Comparison of ENCODE assay signal across 9 mouse cellular contexts in genomic region chr10:88389576-88389975, GRCm38 (mm10). TPM values are rescaled to one million over a fixed set of nuclear protein-coding genes. Genes with fewer than 3 reads are reported as not detected.
DNase-seq lines count a peak whose midpoint lies in the region; ATAC-seq and TF ChIP-seq lines count a peak whose summit lies in the region.
"Had no signal": no experiment of that assay in that cellular context is flagged by ENCODE, and none has a peak within 500 bp of the region (broad histone marks: within the 10 kb centered on the region; RNA-seq: fewer than 3 reads in every experiment).

No protein-coding gene starts in this region.

- no peak overlapping the region for H3K27ac ChIP-seq in forebrain, embryonic 13.5 days
- no peak overlapping the region for H3K27ac ChIP-seq in forebrain, embryonic 11.5 days (ENCODE audit: low read depth, low read length)
- H3K27ac ChIP-seq in lung, postnatal 0 days (ENCODE audit: low read length), result peak overlapping the region; percentile 43; the same call in 1 of the 2 replicates
- no peak overlapping the region for H3K27ac ChIP-seq in intestine, embryonic 16.5 days (ENCODE audit: low read length)

- no peaks in the 10 kb centered on the region for H3K27me3 ChIP-seq in forebrain, embryonic 13.5 days
- H3K27me3 ChIP-seq in forebrain, embryonic 11.5 days (ENCODE audit: control insufficient read depth, insufficient read depth, low read length), result no peaks in the 10 kb centered on the region
- H3K27me3 ChIP-seq in lung, postnatal 0 days (replicated peaks; ENCODE audit: insufficient read depth, low read length), result no peaks in the 10 kb centered on the region
- H3K27me3 ChIP-seq in intestine, embryonic 16.5 days (replicated peaks; ENCODE audit: control insufficient read depth, insufficient read depth, low read length), result no peaks in the 10 kb centered on the region

- TF ChIP-seq EP300 in lung, postnatal 0 days (IDR thresholded peaks at IDR 0.05), result no peak

- 59% methylated on average over 4 of the region's 4 CpGs for WGBS in forebrain, embryonic 13.5 days
- WGBS in forebrain, embryonic 11.5 days, result 72% methylated on average over 4 of the region's 4 CpGs
- WGBS in lung, postnatal 0 days, result 21% methylated on average over 4 of the region's 4 CpGs
- WGBS in intestine, embryonic 16.5 days, result 32% methylated on average over 4 of the region's 4 CpGs

- H3K9ac ChIP-seq in forebrain, embryonic 13.5 days, result no peak overlapping the region
- no peak overlapping the region for H3K9ac ChIP-seq in forebrain, embryonic 11.5 days (ENCODE audit: low read length)
- H3K9ac ChIP-seq in lung, postnatal 0 days (replicated peaks; ENCODE audit: low read depth), result no peak overlapping the region
- no peak overlapping the region for H3K9ac ChIP-seq in intestine, embryonic 16.5 days (ENCODE audit: low read depth, low read length)

- H3K36me3 ChIP-seq in forebrain, embryonic 13.5 days (ENCODE audit: poor library complexity, severe bottlenecking), result no peaks in the 10 kb centered on the region
- H3K36me3 ChIP-seq in forebrain, embryonic 11.5 days (ENCODE audit: control insufficient read depth, insufficient read depth, low read length), result no peaks in the 10 kb centered on the region
- no peaks in the 10 kb centered on the region for H3K36me3 ChIP-seq in lung, postnatal 0 days (ENCODE audit: insufficient read depth, low read length)
- peaks cover 2% of the 10 kb centered on the region; the same call in 1 of the 2 replicates for H3K36me3 ChIP-seq in intestine, embryonic 16.5 days (ENCODE audit: control insufficient read depth, insufficient read depth, low read length)

- ATAC-seq in forebrain, embryonic 13.5 days, result 0 out of 2 replicates have a peak, but pooled peaks have one; percentile 33
- no peak for ATAC-seq in forebrain, embryonic 11.5 days (replicated peaks; ENCODE audit: low FRiP score)
- ATAC-seq in lung, postnatal 0 days, result 0 out of 2 replicates have a peak, but pooled peaks have one; percentile 17
- peak; percentile 59 for ATAC-seq in intestine, embryonic 16.5 days

- no peak for DNase-seq in forebrain, embryonic 11.5 days (ENCODE audit: low spot score)
- no peak for DNase-seq in lung, postnatal 0 days (ENCODE audit: low spot score)
- DNase-seq in lung, postnatal 14 days, result no peak
- peak; percentile 79 to 80 for DNase-seq in thymus, postnatal 10 days (ENCODE audit: low spot score in 2 of 2)
- no peak for DNase-seq in left cerebral cortex, postnatal 4 days
- DNase-seq in right cerebral cortex, adult 18-20 months, result no peak
- DNase-seq: cerebellum, postnatal 14 days had no signal

- intact Hi-C loops in left cerebral cortex, postnatal 4 days (cut with DNase I), result no loop called here

- H3K4me3 ChIP-seq in forebrain, embryonic 13.5 days, result no peak overlapping the region
- no peak overlapping the region for H3K4me3 ChIP-seq in forebrain, embryonic 11.5 days (ENCODE audit: low read depth, low read length)
- no peak overlapping the region for H3K4me3 ChIP-seq in lung, postnatal 0 days (ENCODE audit: low read depth, low read length)
- no peak overlapping the region for H3K4me3 ChIP-seq in intestine, embryonic 16.5 days (ENCODE audit: low read length)

- H3K4me2 ChIP-seq in forebrain, embryonic 13.5 days, result no peak overlapping the region
- H3K4me2 ChIP-seq in forebrain, embryonic 11.5 days (ENCODE audit: low read depth, low read length, severe bottlenecking), result no peak overlapping the region
- peak overlapping the region; percentile 22; the same call in 1 of the 2 replicates for H3K4me2 ChIP-seq in lung, postnatal 0 days (replicated peaks; ENCODE audit: low read depth, low read length)
- H3K4me2 ChIP-seq in intestine, embryonic 16.5 days (ENCODE audit: low read depth, low read length), result no peak overlapping the region

- H3K9me3 ChIP-seq in forebrain, embryonic 13.5 days (replicated peaks), result no peaks in the 10 kb centered on the region
- no peaks in the 10 kb centered on the region for H3K9me3 ChIP-seq in forebrain, embryonic 11.5 days (ENCODE audit: control insufficient read depth, low read length)
- H3K9me3 ChIP-seq in lung, postnatal 0 days (ENCODE audit: low read length), result no peaks in the 10 kb centered on the region
- H3K9me3 ChIP-seq in intestine, embryonic 16.5 days (ENCODE audit: control insufficient read depth, low read length), result no peaks in the 10 kb centered on the region

- no peaks in the 10 kb centered on the region; the same call in 1 of the 2 replicates for H3K4me1 ChIP-seq in forebrain, embryonic 13.5 days
- H3K4me1 ChIP-seq in forebrain, embryonic 11.5 days (replicated peaks; ENCODE audit: control insufficient read depth, insufficient read depth, low read length), result no peaks in the 10 kb centered on the region
- H3K4me1 ChIP-seq in lung, postnatal 0 days (ENCODE audit: insufficient read depth, low read depth, low read length), result peaks cover 6% of the 10 kb centered on the region; the same call in 1 of the 2 replicates
- peaks cover 14% of the 10 kb centered on the region for H3K4me1 ChIP-seq in intestine, embryonic 16.5 days (ENCODE audit: control insufficient read depth, insufficient read depth, low read length)

- TF ChIP-seq CTCF in lung, postnatal 0 days (IDR thresholded peaks at IDR 0.05), result no peak

RNA-seq across cellular contexts. Expression of gene Gnptab, which starts 10.6 kb away (rescaled TPM):
- 9.8 and 10.3 TPM in 2 replicates for polyA plus RNA-seq in forebrain, embryonic 13.5 days (2015; fragmentation: Nextera tagmentation; extraction: Ambion mirVana)
- 11.8 and 12.8 TPM in 2 replicates for polyA plus RNA-seq in forebrain, embryonic 11.5 days (2014; fragmentation: Nextera tagmentation; extraction: Ambion mirVana)
- polyA plus RNA-seq in lung, postnatal 0 days (2015; fragmentation: Nextera tagmentation; extraction: Ambion mirVana), result 9.9 and 10.2 TPM in 2 replicates
- 12.3 and 15.0 TPM in 2 replicates for polyA plus RNA-seq in intestine, embryonic 16.5 days (2015; fragmentation: Nextera tagmentation; extraction: Ambion mirVana)
- total RNA-seq in left cerebral cortex, postnatal 4 days (2021), result 10 to 100 TPM; 95.3 to 97.6 TPM

RNA-seq across cellular contexts. Expression of gene Dram1, which starts 10.7 kb away (rescaled TPM):
- 0.19 and 0.39 TPM in 2 replicates for polyA plus RNA-seq in forebrain, embryonic 13.5 days (2015; fragmentation: Nextera tagmentation; extraction: Ambion mirVana)
- polyA plus RNA-seq in forebrain, embryonic 11.5 days (2014; fragmentation: Nextera tagmentation; extraction: Ambion mirVana), result 0.49 and 0.67 TPM in 2 replicates
- 232 and 257 TPM in 2 replicates for polyA plus RNA-seq in lung, postnatal 0 days (2015; fragmentation: Nextera tagmentation; extraction: Ambion mirVana)
- 3.4 and 3.5 TPM in 2 replicates for polyA plus RNA-seq in intestine, embryonic 16.5 days (2015; fragmentation: Nextera tagmentation; extraction: Ambion mirVana)
- 1 to 10 TPM; 1.6 to 2.1 TPM for total RNA-seq in left cerebral cortex, postnatal 4 days (2021)

Comparison
In these comparisons a context has a peak if more than half of its experiments do, and no peak if none do; other contexts are left out.
1. DNase-seq: peak in thymus, postnatal 10 days (2 of 2); none in forebrain, embryonic 11.5 days (single experiment), lung, postnatal 0 days (single experiment), lung, postnatal 14 days (single experiment), left cerebral cortex, postnatal 4 days (single experiment) and right cerebral cortex, adult 18-20 months (single experiment).
2. RNA of gene Dram1, which starts 10.7 kb away (polyA plus RNA-seq): 232 to 257 TPM in lung, postnatal 0 days; 3.4 to 3.5 TPM in intestine, embryonic 16.5 days, 0.49 to 0.67 TPM in forebrain, embryonic 11.5 days and 0.19 to 0.39 TPM in forebrain, embryonic 13.5 days; every median in the first group is over 10 times any median in the second.